Mouse (Mus musculus): ENCODE results near the gene Ephb4. TPM values are rescaled to one million over a fixed set of nuclear protein-coding genes. Genes with fewer than 3 reads are reported as not detected.

The Ephb4 gene
- polyA plus RNA-seq, 1 experiment from 2014 or later = 9.0 TPM

- no peaks in the 10 kb centered on the region for H3K27me3 ChIP-seq (ENCODE audit: control insufficient read depth, insufficient read depth, low read length)
- 94% methylated on average over 4 of the region's 4 CpGs for WGBS
- no peak overlapping the region for H3K27ac ChIP-seq
- no peak for DNase-seq (ENCODE audit: low spot score)
- peaks cover 23% of the 10 kb centered on the region for H3K36me3 ChIP-seq (replicated peaks; ENCODE audit: control insufficient read depth, insufficient read depth)
- H3K9me3 ChIP-seq (ENCODE audit: control insufficient read depth, low read length) = no peaks in the 10 kb centered on the region
- H3K4me3 ChIP-seq (replicated peaks; ENCODE audit: low read length) = no peak overlapping the region
- no peak overlapping the region for H3K4me2 ChIP-seq (replicated peaks)
- ATAC-seq (ENCODE audit: low FRiP score) = no peak
- H3K9ac ChIP-seq = no peak overlapping the region
- no peaks in the 10 kb centered on the region; the same call in 1 of the 2 replicates for H3K4me1 ChIP-seq (replicated peaks; ENCODE audit: control insufficient read depth, insufficient read depth, low read length)
Observed at GRCm38 (mm10) chr5:137374521-137375080, 24.7 kb downstream of the Ephb4 start.

GRCm38 (mm10) chr5:137375627-137376026 lies 25.7 kb downstream of the Ephb4 start:
- Histone ChIP-seq H3K4me3 (replicated peaks; ENCODE audit: low read length) (no peak overlapping the region), H3K27me3 (ENCODE audit: control insufficient read depth, insufficient read depth, low read length) (no peaks in the 10 kb centered on the region), H3K27ac (no peak overlapping the region), H3K36me3 (replicated peaks; ENCODE audit: control insufficient read depth, insufficient read depth) (peaks cover 20% of the 10 kb centered on the region), H3K9me3 (ENCODE audit: control insufficient read depth, low read length) (no peaks in the 10 kb centered on the region), H3K4me2 (replicated peaks) (no peak overlapping the region), H3K9ac (no peak overlapping the region), H3K4me1 (replicated peaks; ENCODE audit: control insufficient read depth, insufficient read depth, low read length) (no peaks in the 10 kb centered on the region; the same call in 1 of the 2 replicates)
- DNase-seq (ENCODE audit: low spot score) (no peak), ATAC-seq (ENCODE audit: low FRiP score) (no peak)
- 33% methylated on average over 2 of the region's 2 CpGs for WGBS

- Histone ChIP-seq H3K4me2 (replicated peaks) (no peak overlapping the region), H3K4me3 (replicated peaks; ENCODE audit: low read length) (no peak overlapping the region), H3K9ac (no peak overlapping the region), H3K27me3 (ENCODE audit: control insufficient read depth, insufficient read depth, low read length) (no peaks in the 10 kb centered on the region), H3K36me3 (replicated peaks; ENCODE audit: control insufficient read depth, insufficient read depth) (peaks cover 14% of the 10 kb centered on the region; the same call in 1 of the 2 replicates), H3K4me1 (replicated peaks; ENCODE audit: control insufficient read depth, insufficient read depth, low read length) (no peaks in the 10 kb centered on the region; the same call in 1 of the 2 replicates), H3K27ac (no peak overlapping the region), H3K9me3 (ENCODE audit: control insufficient read depth, low read length) (no peaks in the 10 kb centered on the region)
- 41% methylated on average over 7 of the region's 7 CpGs for WGBS
- ATAC-seq (ENCODE audit: low FRiP score) = no peak
- no peak for DNase-seq (ENCODE audit: low spot score)
Observed at GRCm38 (mm10) chr5:137376198-137376597, 26.3 kb downstream of the Ephb4 start.

- 57% methylated on average over 9 of the region's 9 CpGs for WGBS
- H3K4me3 ChIP-seq (replicated peaks; ENCODE audit: low read length) = no peak overlapping the region
- no peak overlapping the region for H3K9ac ChIP-seq
- no peaks in the 10 kb centered on the region for H3K9me3 ChIP-seq (ENCODE audit: control insufficient read depth, low read length)
- H3K4me2 ChIP-seq (replicated peaks) = no peak overlapping the region
- DNase-seq (ENCODE audit: low spot score) (no peak), ATAC-seq (ENCODE audit: low FRiP score) (no peak)
- H3K4me1 ChIP-seq (replicated peaks; ENCODE audit: control insufficient read depth, insufficient read depth, low read length) = no peaks in the 10 kb centered on the region; the same call in 1 of the 2 replicates
- peaks cover 14% of the 10 kb centered on the region; the same call in 1 of the 2 replicates for H3K36me3 ChIP-seq (replicated peaks; ENCODE audit: control insufficient read depth, insufficient read depth)
- no peaks in the 10 kb centered on the region for H3K27me3 ChIP-seq (ENCODE audit: control insufficient read depth, insufficient read depth, low read length)
- H3K27ac ChIP-seq = no peak overlapping the region
Observed at GRCm38 (mm10) chr5:137376722-137377121, 26.8 kb downstream of the Ephb4 start.

- Histone ChIP-seq H3K9ac (no peak overlapping the region), H3K36me3 (replicated peaks; ENCODE audit: control insufficient read depth, insufficient read depth) (peaks cover 13% of the 10 kb centered on the region; the same call in 1 of the 2 replicates), H3K9me3 (ENCODE audit: control insufficient read depth, low read length) (no peaks in the 10 kb centered on the region), H3K27ac (no peak overlapping the region), H3K4me2 (replicated peaks) (no peak overlapping the region), H3K4me1 (replicated peaks; ENCODE audit: control insufficient read depth, insufficient read depth, low read length) (no peaks in the 10 kb centered on the region; the same call in 1 of the 2 replicates), H3K27me3 (ENCODE audit: control insufficient read depth, insufficient read depth, low read length) (no peaks in the 10 kb centered on the region), H3K4me3 (replicated peaks; ENCODE audit: low read length) (no peak overlapping the region)
- DNase-seq (ENCODE audit: low spot score) (no peak), ATAC-seq (ENCODE audit: low FRiP score) (no peak)
- 30% methylated on average over 10 of the region's 11 CpGs for WGBS
Observed at GRCm38 (mm10) chr5:137377176-137377575, 27.3 kb downstream of the Ephb4 start.

GRCm38 (mm10) chr5:137377603-137378002 lies 27.7 kb downstream of the Ephb4 start:
- ATAC-seq (ENCODE audit: low FRiP score) (no peak), DNase-seq (ENCODE audit: low spot score) (no peak)
- Histone ChIP-seq H3K9ac (no peak overlapping the region), H3K4me3 (replicated peaks; ENCODE audit: low read length) (no peak overlapping the region), H3K27ac (no peak overlapping the region), H3K4me2 (replicated peaks) (no peak overlapping the region), H3K36me3 (replicated peaks; ENCODE audit: control insufficient read depth, insufficient read depth) (peaks cover 9% of the 10 kb centered on the region; the same call in 1 of the 2 replicates), H3K27me3 (ENCODE audit: control insufficient read depth, insufficient read depth, low read length) (no peaks in the 10 kb centered on the region), H3K4me1 (replicated peaks; ENCODE audit: control insufficient read depth, insufficient read depth, low read length) (no peaks in the 10 kb centered on the region; the same call in 1 of the 2 replicates), H3K9me3 (ENCODE audit: control insufficient read depth, low read length) (no peaks in the 10 kb centered on the region)
- 39% methylated on average over 11 of the region's 15 CpGs for WGBS

- H3K9ac ChIP-seq = no peak overlapping the region
- no peak overlapping the region for H3K4me2 ChIP-seq (replicated peaks)
- no peak overlapping the region for H3K27ac ChIP-seq
- no peaks in the 10 kb centered on the region for H3K36me3 ChIP-seq (replicated peaks; ENCODE audit: control insufficient read depth, insufficient read depth)
- H3K27me3 ChIP-seq (ENCODE audit: control insufficient read depth, insufficient read depth, low read length) = no peaks in the 10 kb centered on the region
- ATAC-seq (ENCODE audit: low FRiP score) (no peak), DNase-seq (ENCODE audit: low spot score) (peak; percentile 71)
- no peaks in the 10 kb centered on the region; the same call in 1 of the 2 replicates for H3K4me1 ChIP-seq (replicated peaks; ENCODE audit: control insufficient read depth, insufficient read depth, low read length)
- WGBS = 62% methylated on average over 4 of the region's 4 CpGs
- no peak overlapping the region for H3K4me3 ChIP-seq (replicated peaks; ENCODE audit: low read length)
- H3K9me3 ChIP-seq (ENCODE audit: control insufficient read depth, low read length) = no peaks in the 10 kb centered on the region
Observed at GRCm38 (mm10) chr5:137381152-137381551, 31.2 kb downstream of the Ephb4 start.

GRCm38 (mm10) chr5:137383441-137383840 lies 33.5 kb downstream of the Ephb4 start:
- no peaks in the 10 kb centered on the region for H3K27me3 ChIP-seq (ENCODE audit: control insufficient read depth, insufficient read depth, low read length)
- no peak overlapping the region for H3K27ac ChIP-seq
- DNase-seq (ENCODE audit: low spot score) (no peak), ATAC-seq (ENCODE audit: low FRiP score) (no peak)
- 88% methylated on average over 7 of the region's 7 CpGs for WGBS
- no peak overlapping the region for H3K4me2 ChIP-seq (replicated peaks)
- H3K4me3 ChIP-seq (replicated peaks; ENCODE audit: low read length) = no peak overlapping the region
- H3K9ac ChIP-seq = no peak overlapping the region
- H3K4me1 ChIP-seq (replicated peaks; ENCODE audit: control insufficient read depth, insufficient read depth, low read length) = no peaks in the 10 kb centered on the region
- no peaks in the 10 kb centered on the region for H3K9me3 ChIP-seq (ENCODE audit: control insufficient read depth, low read length)
- no peaks in the 10 kb centered on the region for H3K36me3 ChIP-seq (replicated peaks; ENCODE audit: control insufficient read depth, insufficient read depth)

GRCm38 (mm10) chr5:137386712-137387111 lies 36.8 kb downstream of the Ephb4 start:
- Histone ChIP-seq H3K4me3 (replicated peaks; ENCODE audit: low read length) (no peak overlapping the region), H3K27me3 (ENCODE audit: control insufficient read depth, insufficient read depth, low read length) (no peaks in the 10 kb centered on the region), H3K36me3 (replicated peaks; ENCODE audit: control insufficient read depth, insufficient read depth) (no peaks in the 10 kb centered on the region), H3K9me3 (ENCODE audit: control insufficient read depth, low read length) (no peaks in the 10 kb centered on the region), H3K9ac (no peak overlapping the region), H3K4me2 (replicated peaks) (no peak overlapping the region), H3K27ac (no peak overlapping the region), H3K4me1 (replicated peaks; ENCODE audit: control insufficient read depth, insufficient read depth, low read length) (no peaks in the 10 kb centered on the region)
- DNase-seq (ENCODE audit: low spot score) (no peak), ATAC-seq (ENCODE audit: low FRiP score) (no peak)
- WGBS = 84% methylated on average over 7 of the region's 7 CpGs

GRCm38 (mm10) chr5:137391641-137392040 lies 41.7 kb downstream of the Ephb4 start:
- no peaks in the 10 kb centered on the region for H3K9me3 ChIP-seq (ENCODE audit: control insufficient read depth, low read length)
- 85% methylated on average over 8 of the region's 8 CpGs for WGBS
- DNase-seq (ENCODE audit: low spot score) = no peak
- H3K36me3 ChIP-seq (replicated peaks; ENCODE audit: control insufficient read depth, insufficient read depth) = no peaks in the 10 kb centered on the region
- H3K4me3 ChIP-seq (replicated peaks; ENCODE audit: low read length) = no peak overlapping the region
- no peak overlapping the region for H3K9ac ChIP-seq
- ATAC-seq (ENCODE audit: low FRiP score) = no peak
- no peaks in the 10 kb centered on the region for H3K4me1 ChIP-seq (replicated peaks; ENCODE audit: control insufficient read depth, insufficient read depth, low read length)
- no peaks in the 10 kb centered on the region for H3K27me3 ChIP-seq (ENCODE audit: control insufficient read depth, insufficient read depth, low read length)
- H3K4me2 ChIP-seq (replicated peaks) = no peak overlapping the region
- no peak overlapping the region for H3K27ac ChIP-seq

All from hindbrain, embryonic 14.5 days (tissue).